Mouse (Mus musculus) limb, embryonic 15.5 days (tissue): ENCODE data around the gene Gm13693. TPM values are rescaled to one million over a fixed set of nuclear protein-coding genes. Genes with fewer than 3 reads are reported as not detected.
"Not testable (repeated sequence)": the region's sequence is repeated elsewhere in the genome, so short reads cannot be mapped to it uniquely, and the experiment has no call there.

Experiments
- ATAC-seq: fragments of 200-750 bp; cut with Nextera tagmentation; 2 replicates; pipeline ENCODE4 v1.8.0; 2017; ENCODE audit warnings: low read depth, moderate TSS enrichment; ENCODE audit not compliant: insufficient number of reproducible peaks, low FRiP score, low TSS enrichment
- H3K27ac ChIP-seq: fragments of 300-500 bp; sonication (generic); 2 replicates; pipeline ENCODE4 v1.5.1; 2015; ENCODE audit warnings: moderate library complexity, mild to moderate bottlenecking, inconsistent platforms
- H3K27me3 ChIP-seq: fragments of 300-500 bp; sonication (generic); 2 replicates; pipeline ENCODE4 v1.6.1; 2015; ENCODE audit warnings: inconsistent platforms
- H3K36me3 ChIP-seq: fragments of 300-500 bp; sonication (generic); 2 replicates; pipeline ENCODE4 v1.6.1; 2015; ENCODE audit warnings: inconsistent platforms
- H3K4me1 ChIP-seq: fragments of 300-500 bp; sonication (generic); 2 replicates; pipeline ENCODE4 v1.6.1; 2015; ENCODE audit warnings: inconsistent platforms
- H3K4me2 ChIP-seq: fragments of 300-500 bp; sonication (generic); 2 replicates; pipeline ENCODE4 v1.6.1; 2015; ENCODE audit warnings: mild to moderate bottlenecking, inconsistent platforms
- H3K4me3 ChIP-seq: fragments of 300-500 bp; sonication (generic); 2 replicates; pipeline ENCODE4 v1.5.1; 2015; ENCODE audit warnings: mild to moderate bottlenecking, inconsistent platforms
- H3K9ac ChIP-seq: fragments of 300-500 bp; sonication (generic); 2 replicates; pipeline ENCODE4 v1.6.1; 2015; ENCODE audit warnings: inconsistent platforms
- H3K9me3 ChIP-seq: fragments of 300-500 bp; sonication (generic); 2 replicates; pipeline ENCODE4 v1.6.1; 2016; ENCODE audit warnings: inconsistent platforms
- WGBS: fragments of 180-500 bp; shearing (Covaris S2); methylation state at CpG from one replicate; pipeline ENCODE4 v1.1.7; 2015; 5-methylcytosine and 5-hydroxymethylcytosine counted together
- polyA plus RNA-seq: library from polyadenylated mRNA; unstranded; fragments of >200 nt; fragmentation: Nextera tagmentation; extraction: Ambion mirVana; gene quantifications from 2 replicates; pipeline ENCODE4 v1.2.1, GENCODE M21; 2015

Gene Gm13693
- polyA plus RNA-seq, 1 experiment from 2014 or later = not detected

DNA sequence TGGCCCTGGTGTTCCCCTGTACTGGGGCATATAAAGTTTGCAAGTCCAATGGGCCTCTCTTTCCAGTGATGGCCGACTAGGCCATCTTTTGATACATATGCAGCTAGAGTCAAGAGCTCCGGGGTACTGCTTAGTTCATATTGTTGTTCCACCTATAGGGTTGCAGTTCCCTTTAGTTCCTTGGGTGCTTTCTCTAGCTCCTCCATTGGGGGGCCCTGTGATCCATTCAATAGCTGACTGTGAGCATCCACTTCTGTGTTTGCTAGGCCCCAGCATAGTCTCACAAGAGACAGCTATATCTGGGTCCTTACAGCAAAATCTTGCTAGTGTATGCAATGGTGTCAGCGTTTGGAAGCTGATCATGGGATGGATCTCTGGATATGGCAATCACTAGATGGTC, 33.2 kb downstream of the Gm13693 start:
- WGBS = 94% methylated on average over 2 of the region's 3 CpGs
- H3K36me3 ChIP-seq, H3K27me3 ChIP-seq, H3K27ac ChIP-seq, H3K9ac ChIP-seq, H3K4me1 ChIP-seq, H3K4me3 ChIP-seq, H3K4me2 ChIP-seq, H3K9me3 ChIP-seq, ATAC-seq: not testable (repeated sequence)

- Histone ChIP-seq H3K9me3 (no peaks in the 10 kb centered on the region), H3K9ac (no peak overlapping the region), H3K4me2 (no peak overlapping the region), H3K4me1 (no peaks in the 10 kb centered on the region), H3K27me3 (no peaks in the 10 kb centered on the region), H3K4me3 (no peak overlapping the region), H3K36me3 (no peaks in the 10 kb centered on the region), H3K27ac (no peak overlapping the region)
- ATAC-seq = no peak
- 41% methylated on average over 1 of the region's 1 CpGs for WGBS
Measured at GRCm38 (mm10) chr2:84008913-84009312, 47.6 kb downstream of the Gm13693 start.

GRCm38 (mm10) chr2:84009818-84010217, 48.5 kb downstream of the Gm13693 start:
- Histone ChIP-seq H3K4me2 (no peak overlapping the region), H3K4me1 (no peaks in the 10 kb centered on the region), H3K4me3 (no peak overlapping the region), H3K27me3 (no peaks in the 10 kb centered on the region), H3K27ac (no peak overlapping the region), H3K9me3 (no peaks in the 10 kb centered on the region), H3K36me3 (no peaks in the 10 kb centered on the region), H3K9ac (no peak overlapping the region)
- WGBS = 76% methylated on average over 3 of the region's 3 CpGs
- ATAC-seq = no peak

Other genes with a start within 250 kb of the Gm13693 start
- gene Itgav, start 237.1 kb upstream of the Gm13693 start, polyA plus RNA-seq = 62.8 and 70.7 TPM in 2 replicates
- 12.1 and 13.3 TPM in 2 replicates for gene Fam171b, start 148.9 kb upstream of the Gm13693 start, polyA plus RNA-seq
- gene Zswim2, start 20.3 kb upstream of the Gm13693 start, polyA plus RNA-seq = not detected in 2 replicates
- gene Gm13698, start 5.8 kb upstream of the Gm13693 start, polyA plus RNA-seq = not detected in 2 replicates
- gene Gm13695, start 5.8 kb downstream of the Gm13693 start, polyA plus RNA-seq = not detected in 2 replicates
- not detected in 2 replicates for gene Gm13696, start 11.6 kb downstream of the Gm13693 start, polyA plus RNA-seq
- gene Gm13694, start 17.4 kb downstream of the Gm13693 start, polyA plus RNA-seq = not detected in 2 replicates
- gene Gm13697, start 23.2 kb downstream of the Gm13693 start, polyA plus RNA-seq = not detected in 2 replicates
- not detected in 2 replicates for gene Gm13691, start 29.1 kb downstream of the Gm13693 start, polyA plus RNA-seq